Mouse (Mus musculus) lung, embryonic 15.5 days (tissue): ENCODE measurements around the gene Gm42417. TPM values are rescaled to one million over a fixed set of nuclear protein-coding genes. Genes with fewer than 3 reads are reported as not detected.
"Not testable (repeated sequence)": the region's sequence is repeated elsewhere in the genome, so short reads cannot be mapped to it uniquely, and the experiment has no call there.

Experiments used
- ATAC-seq: fragments of 200-750 bp; cut with Nextera tagmentation; 2 replicates; pipeline ENCODE4 v1.8.0; 2017; ENCODE audit warnings: moderate number of reproducible peaks, borderline replicate concordance; ENCODE audit not compliant: low FRiP score, low TSS enrichment; ENCODE audit errors: extremely low read depth
- H3K27ac ChIP-seq: fragments of 300-500 bp; sonication (generic); 2 replicates; pipeline ENCODE4 v1.5.1; 2015; ENCODE audit warnings: moderate library complexity, mild to moderate bottlenecking, inconsistent platforms
- H3K27me3 ChIP-seq: fragments of 300-500 bp; sonication (generic); 2 replicates; pipeline ENCODE4 v1.6.1; 2015; ENCODE audit warnings: inconsistent platforms
- H3K36me3 ChIP-seq: fragments of 300-500 bp; sonication (generic); 2 replicates; pipeline ENCODE4 v1.6.1; 2015; ENCODE audit warnings: inconsistent platforms
- H3K4me1 ChIP-seq: fragments of 300-500 bp; sonication (generic); 2 replicates; pipeline ENCODE4 v1.6.1; 2015; ENCODE audit warnings: inconsistent platforms
- H3K4me2 ChIP-seq: fragments of 300-500 bp; sonication (generic); 2 replicates; pipeline ENCODE4 v1.6.1; 2015; ENCODE audit warnings: inconsistent platforms, mild to moderate bottlenecking, moderate library complexity
- H3K4me3 ChIP-seq: fragments of 300-500 bp; sonication (generic); 2 replicates; pipeline ENCODE4 v1.5.1; 2015; ENCODE audit warnings: mild to moderate bottlenecking, inconsistent platforms
- H3K9ac ChIP-seq: fragments of 300-500 bp; sonication (generic); 2 replicates; pipeline ENCODE4 v1.6.1; 2015; ENCODE audit warnings: inconsistent platforms
- H3K9me3 ChIP-seq: fragments of 300-500 bp; sonication (generic); 2 replicates; pipeline ENCODE4 v1.6.1; 2016; ENCODE audit warnings: inconsistent platforms
- WGBS: fragments of 180-500 bp; shearing (Covaris S2); methylation state at CpG from one replicate; pipeline ENCODE4 v1.1.7; 2015; 5-methylcytosine and 5-hydroxymethylcytosine counted together
- polyA plus RNA-seq: library from polyadenylated mRNA; unstranded; fragments of >200 nt; fragmentation: Nextera tagmentation; extraction: Ambion mirVana; gene quantifications from 2 replicates; pipeline ENCODE4 v1.2.1, GENCODE M21; 2015

The Gm42417 gene
- polyA plus RNA-seq, 1 experiment from 2014 or later: not detected

DNA sequence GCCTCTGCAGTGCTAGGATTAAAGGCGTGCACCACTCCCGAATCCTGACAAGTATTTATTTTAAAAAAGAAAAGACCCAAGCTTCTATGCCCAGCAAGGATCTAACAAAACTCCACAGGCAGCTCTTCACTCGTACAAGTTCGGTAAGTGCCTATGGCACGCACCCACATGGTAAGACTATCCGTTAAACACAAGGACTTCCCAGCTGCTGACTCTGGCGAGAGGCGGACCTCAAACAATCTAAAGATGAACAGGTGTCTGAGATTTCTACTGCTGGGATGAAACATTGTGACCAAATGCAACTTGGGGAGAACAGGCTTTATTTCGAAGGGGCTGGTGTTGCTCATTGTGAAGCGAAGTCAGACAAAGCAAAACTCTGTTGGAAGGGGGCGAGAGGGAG lies 903 bp upstream of the Gm42417 start:
- H3K4me2 ChIP-seq: no peak overlapping the region
- ATAC-seq: no peak
- no peaks in the 10 kb centered on the region for H3K4me1 ChIP-seq
- no peaks in the 10 kb centered on the region for H3K9me3 ChIP-seq
- WGBS: 86% methylated on average over 11 of the region's 11 CpGs
- H3K9ac ChIP-seq: no peak overlapping the region
- no peak overlapping the region for H3K27ac ChIP-seq
- H3K36me3 ChIP-seq: peaks cover 31% of the 10 kb centered on the region
- H3K27me3 ChIP-seq: no peaks in the 10 kb centered on the region
- H3K4me3 ChIP-seq: no peak overlapping the region

DNA sequence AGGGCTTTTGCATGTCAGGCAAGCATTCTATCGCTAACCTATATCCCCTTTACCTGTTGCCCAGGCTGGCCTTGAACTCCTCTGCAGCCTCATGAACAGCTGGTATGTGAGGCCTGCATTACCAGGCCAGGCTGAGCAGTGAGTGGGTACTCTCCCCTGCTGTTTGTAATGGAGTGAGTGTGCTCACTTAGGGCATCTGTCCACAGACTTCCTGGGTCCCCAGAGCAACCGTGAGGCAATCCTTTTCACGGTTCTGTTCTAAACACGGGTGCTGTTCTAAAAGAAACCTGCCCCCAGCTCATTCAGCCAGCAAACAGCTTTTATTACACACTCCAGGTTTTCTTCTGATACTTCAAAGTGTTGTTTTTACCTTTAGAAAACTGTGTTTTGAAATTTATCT lies 502 bp downstream of the Gm42417 start:
- no peaks in the 10 kb centered on the region for H3K9me3 ChIP-seq
- no peaks in the 10 kb centered on the region for H3K27me3 ChIP-seq
- no peak overlapping the region for H3K4me3 ChIP-seq
- ATAC-seq: no peak
- H3K4me2 ChIP-seq: no peak overlapping the region
- H3K36me3 ChIP-seq: peaks cover 31% of the 10 kb centered on the region
- no peak overlapping the region for H3K9ac ChIP-seq
- H3K4me1 ChIP-seq: peaks cover 8% of the 10 kb centered on the region; the same call in 1 of the 2 replicates
- 77% methylated on average over 4 of the region's 4 CpGs for WGBS
- H3K27ac ChIP-seq: no peak overlapping the region

- not testable (repeated sequence) for H3K4me3 ChIP-seq, H3K27ac ChIP-seq, H3K4me1 ChIP-seq, ATAC-seq, H3K27me3 ChIP-seq, H3K9ac ChIP-seq, H3K4me2 ChIP-seq, H3K9me3 ChIP-seq
- 88% methylated on average over 9 of the region's 9 CpGs for WGBS
- peaks cover 29% of the 10 kb centered on the region for H3K36me3 ChIP-seq
Observed at GRCm38 (mm10) chr1:36536783-36537182, 2.4 kb downstream of the Gm42417 start, which contains the start of gene Ankrd23. Gene Ankrd23, minus strand, starts transcription at chr1:36536883.

GRCm38 (mm10) chr1:36536397-36536728 lies 2.9 kb downstream of the Gm42417 start:
- H3K36me3 ChIP-seq: peaks cover 25% of the 10 kb centered on the region
- no peak overlapping the region for H3K4me3 ChIP-seq
- no peak overlapping the region for H3K4me2 ChIP-seq
- no peak overlapping the region for H3K27ac ChIP-seq
- 58% methylated on average over 8 of the region's 8 CpGs for WGBS
- H3K27me3 ChIP-seq: no peaks in the 10 kb centered on the region
- H3K9me3 ChIP-seq: no peaks in the 10 kb centered on the region
- ATAC-seq: no peak
- peaks cover 9% of the 10 kb centered on the region; the same call in 1 of the 2 replicates for H3K4me1 ChIP-seq
- H3K9ac ChIP-seq: no peak overlapping the region

- peaks cover 22% of the 10 kb centered on the region for H3K36me3 ChIP-seq
- no peak overlapping the region for H3K27ac ChIP-seq
- H3K4me2 ChIP-seq: no peak overlapping the region
- ATAC-seq: no peak
- no peak overlapping the region for H3K9ac ChIP-seq
- H3K9me3 ChIP-seq: no peaks in the 10 kb centered on the region
- no peak overlapping the region for H3K4me3 ChIP-seq
- no peaks in the 10 kb centered on the region for H3K27me3 ChIP-seq
- WGBS: 73% methylated on average over 11 of the region's 11 CpGs
- peaks cover 9% of the 10 kb centered on the region; the same call in 1 of the 2 replicates for H3K4me1 ChIP-seq
Observed at GRCm38 (mm10) chr1:36535477-36536396, 3.5 kb downstream of the Gm42417 start.

DNA sequence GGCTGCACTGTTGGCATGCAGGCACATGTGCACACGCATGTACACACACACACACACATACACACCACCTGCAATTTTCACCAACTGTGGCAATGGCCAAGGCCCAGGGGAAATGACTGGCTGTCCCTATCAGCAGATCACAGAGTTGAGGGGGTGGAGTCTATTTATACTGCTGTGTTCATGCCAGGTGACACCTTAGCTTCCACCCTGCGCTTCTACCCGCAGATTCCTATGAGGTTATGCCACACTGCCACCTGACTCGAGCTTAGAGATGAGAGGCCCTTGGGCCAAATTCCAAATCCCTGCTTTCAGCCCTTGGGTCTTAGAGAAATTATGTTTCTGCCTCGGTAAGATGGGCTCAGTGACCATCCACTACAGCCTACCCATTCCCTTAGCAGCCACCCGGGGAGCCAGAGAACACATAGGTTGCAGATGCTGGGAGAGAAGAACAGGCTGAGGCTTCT lies 4.6 kb downstream of the Gm42417 start:
- H3K4me3 ChIP-seq: no peak overlapping the region
- 62% methylated on average over 6 of the region's 6 CpGs for WGBS
- H3K27ac ChIP-seq: no peak overlapping the region
- H3K4me1 ChIP-seq: peaks cover 9% of the 10 kb centered on the region; the same call in 1 of the 2 replicates
- H3K36me3 ChIP-seq: peaks cover 12% of the 10 kb centered on the region
- no peak overlapping the region for H3K9ac ChIP-seq
- no peaks in the 10 kb centered on the region for H3K27me3 ChIP-seq
- no peak overlapping the region for H3K4me2 ChIP-seq
- no peak for ATAC-seq
- no peaks in the 10 kb centered on the region for H3K9me3 ChIP-seq

DNA sequence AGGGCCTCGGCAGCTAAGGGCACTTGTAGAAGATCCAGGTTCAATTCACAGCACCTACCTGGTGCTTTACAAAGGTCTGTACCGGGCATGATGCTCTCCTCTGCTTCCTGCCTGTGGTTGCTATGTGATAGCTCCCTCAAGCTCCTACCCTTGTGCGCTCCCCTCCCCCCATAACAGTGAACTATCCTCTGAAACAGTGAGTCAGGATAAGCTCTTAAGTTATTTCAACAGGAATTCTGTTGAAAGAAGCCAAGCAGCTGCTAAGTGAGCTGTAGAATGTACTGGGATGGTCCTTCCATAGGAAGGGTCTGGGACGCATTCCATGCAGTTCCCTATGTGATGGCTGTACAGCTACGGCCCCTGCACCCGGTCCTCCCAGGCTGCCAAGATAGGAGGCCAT lies 5.7 kb downstream of the Gm42417 start:
- Histone ChIP-seq H3K27ac (peak overlapping the region; percentile 41; the same call in 1 of the 2 replicates), H3K4me1 (peaks cover 9% of the 10 kb centered on the region; the same call in 1 of the 2 replicates), H3K4me2 (no peak overlapping the region), H3K9me3 (no peaks in the 10 kb centered on the region), H3K27me3 (no peaks in the 10 kb centered on the region), H3K9ac (no peak overlapping the region), H3K4me3 (no peak overlapping the region), H3K36me3 (peaks cover 2% of the 10 kb centered on the region; the same call in 1 of the 2 replicates)
- 0 out of 2 replicates have a peak, but pooled peaks have one; percentile 19 for ATAC-seq
- 60% methylated on average over 6 of the region's 6 CpGs for WGBS

DNA sequence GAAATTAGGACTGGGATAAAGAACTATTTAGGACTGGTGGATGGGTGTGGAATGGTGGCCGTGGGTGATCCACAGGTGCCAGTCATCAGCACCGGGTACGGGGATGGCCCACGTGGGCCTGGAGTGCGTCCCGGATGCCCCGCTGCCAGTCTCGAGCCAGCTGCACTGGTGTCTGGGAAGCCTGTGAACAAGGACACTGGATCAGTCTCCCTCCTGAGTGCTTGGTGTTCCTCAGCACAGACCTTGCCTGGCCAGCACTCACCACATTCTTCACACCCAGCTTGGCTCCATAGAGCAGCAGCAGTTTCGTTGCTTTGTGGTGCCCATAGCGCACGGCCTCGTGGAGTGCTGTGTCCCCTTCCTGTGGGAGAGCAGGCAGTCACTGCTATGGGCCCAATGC lies 7.8 kb downstream of the Gm42417 start:
- peaks cover 9% of the 10 kb centered on the region; the same call in 1 of the 2 replicates for H3K4me1 ChIP-seq
- H3K36me3 ChIP-seq: 0 out of 2 replicates have a peak, but pooled peaks cover 6% of the 10 kb centered on the region
- no peak overlapping the region for H3K27ac ChIP-seq
- ATAC-seq: no peak
- H3K9ac ChIP-seq: no peak overlapping the region
- no peaks in the 10 kb centered on the region for H3K27me3 ChIP-seq
- H3K4me3 ChIP-seq: no peak overlapping the region
- H3K4me2 ChIP-seq: no peak overlapping the region
- 86% methylated on average over 12 of the region's 12 CpGs for WGBS
- H3K9me3 ChIP-seq: no peaks in the 10 kb centered on the region

GRCm38 (mm10) chr1:36530962-36531361 lies 8.3 kb downstream of the Gm42417 start:
- Histone ChIP-seq H3K9me3 (no peaks in the 10 kb centered on the region), H3K4me1 (peaks cover 9% of the 10 kb centered on the region; the same call in 1 of the 2 replicates), H3K4me3 (no peak overlapping the region), H3K9ac (no peak overlapping the region), H3K36me3 (peaks cover 10% of the 10 kb centered on the region), H3K27ac (no peak overlapping the region), H3K4me2 (no peak overlapping the region), H3K27me3 (no peaks in the 10 kb centered on the region)
- WGBS: 87% methylated on average over 7 of the region's 7 CpGs
- no peak for ATAC-seq

GRCm38 (mm10) chr1:36530485-36530884 lies 8.7 kb downstream of the Gm42417 start:
- Histone ChIP-seq H3K4me1 (peaks cover 9% of the 10 kb centered on the region; the same call in 1 of the 2 replicates), H3K4me2 (no peak overlapping the region), H3K27ac (no peak overlapping the region), H3K9me3 (no peaks in the 10 kb centered on the region), H3K9ac (no peak overlapping the region), H3K4me3 (no peak overlapping the region), H3K36me3 (peaks cover 15% of the 10 kb centered on the region), H3K27me3 (no peaks in the 10 kb centered on the region)
- no peak for ATAC-seq
- 72% methylated on average over 8 of the region's 8 CpGs for WGBS

GRCm38 (mm10) chr1:36529875-36530274 lies 9.4 kb downstream of the Gm42417 start:
- no peak overlapping the region for H3K9ac ChIP-seq
- H3K27me3 ChIP-seq: no peaks in the 10 kb centered on the region
- H3K9me3 ChIP-seq: no peaks in the 10 kb centered on the region
- no peak for ATAC-seq
- H3K4me2 ChIP-seq: no peak overlapping the region
- 92% methylated on average over 4 of the region's 4 CpGs for WGBS
- H3K4me3 ChIP-seq: no peak overlapping the region
- H3K4me1 ChIP-seq: peaks cover 9% of the 10 kb centered on the region; the same call in 1 of the 2 replicates
- no peak overlapping the region for H3K27ac ChIP-seq
- peaks cover 21% of the 10 kb centered on the region for H3K36me3 ChIP-seq

GRCm38 (mm10) chr1:36529274-36529673 lies 10.0 kb downstream of the Gm42417 start:
- ATAC-seq: no peak
- peaks cover 27% of the 10 kb centered on the region for H3K36me3 ChIP-seq
- no peak overlapping the region for H3K4me3 ChIP-seq
- WGBS: 78% methylated on average over 4 of the region's 4 CpGs
- H3K9me3 ChIP-seq: no peaks in the 10 kb centered on the region
- H3K27me3 ChIP-seq: no peaks in the 10 kb centered on the region
- H3K4me1 ChIP-seq: peaks cover 7% of the 10 kb centered on the region; the same call in 1 of the 2 replicates
- H3K27ac ChIP-seq: no peak overlapping the region
- H3K9ac ChIP-seq: no peak overlapping the region
- H3K4me2 ChIP-seq: no peak overlapping the region
